Mouse (Mus musculus) cerebellum, adult 2 months (tissue): ENCODE measurements around the gene Abhd6.

Experiments
- CTCF ChIP-seq: fragments of 200-500 bp; IDR thresholded peaks from 2 replicates; pipeline ENCODE4 v1.5.1; 2011; ENCODE audit warnings: low read depth, mild to moderate bottlenecking, control low read depth, low read length, moderate library complexity, borderline replicate concordance; ENCODE audit not compliant: insufficient read depth
- POLR2A ChIP-seq: fragments of 200-500 bp; IDR thresholded peaks from 2 replicates; pipeline ENCODE4 v1.6.1; 2011; ENCODE audit warnings: low read length, control low read depth, borderline replicate concordance; ENCODE audit not compliant: insufficient read depth

DNA sequence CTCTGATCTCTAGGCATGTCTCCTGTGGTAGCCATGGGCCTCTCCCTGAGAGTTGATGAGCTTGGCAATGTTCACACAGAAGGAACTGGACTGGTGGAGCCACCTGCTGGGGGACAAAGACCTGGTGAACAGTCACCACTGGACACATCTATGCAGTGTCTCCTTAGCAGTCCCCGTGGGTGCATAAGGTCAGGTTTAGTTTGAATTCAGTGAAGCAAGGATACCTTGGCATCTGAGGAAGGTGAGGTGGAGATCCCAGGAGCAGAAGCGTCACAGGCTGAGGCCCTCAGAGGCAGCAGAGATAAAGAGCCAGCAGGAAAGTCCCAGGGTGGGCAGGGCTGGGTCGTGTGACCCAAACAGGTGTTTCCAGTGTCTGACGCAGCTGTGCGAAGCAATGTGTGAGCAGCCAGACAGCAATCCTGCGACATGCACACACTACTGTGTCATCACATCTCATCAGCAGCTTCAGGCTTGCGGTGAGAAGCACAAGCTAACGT is 8.4 kb upstream of the Abhd6 start, which contains the start of gene Dnase1l3:
- TF ChIP-seq POLR2A (no peak), CTCF (no peak)
